Mouse (Mus musculus) liver, postnatal 0 days (tissue): ENCODE measurements around the gene H2-M10.6.

Experiments
- CTCF ChIP-seq: sonication (generic); IDR thresholded peaks from 2 replicates; pipeline ENCODE4 v1.5.1; 2016; ENCODE audit warnings: antibody characterized with exemption, low read depth
- EP300 ChIP-seq: IDR thresholded peaks from 2 replicates; pipeline ENCODE4 v1.6.1; 2016; ENCODE audit warnings: antibody characterized with exemption, low read depth, mild to moderate bottlenecking

GRCm38 (mm10) chr17:36851627-36852026, 39.7 kb downstream of the H2-M10.6 start:
- TF ChIP-seq CTCF (no peak), EP300 (no peak)
